Mouse (Mus musculus): ENCODE measurements around the gene Stx7. TPM values are rescaled to one million over a fixed set of nuclear protein-coding genes. Genes with fewer than 3 reads are reported as not detected.

The Stx7 gene
- total and polyA plus RNA-seq, 3 experiments = 92.8 to 176 (median 102) TPM

GRCm38 (mm10) chr10:24199303-24199702 is 50.2 kb downstream of the Stx7 start:
- no peak for TF ChIP-seq MYC (IDR thresholded peaks at IDR 0.05; ENCODE audit: low read depth, low read length)
- TF ChIP-seq ETS1 (conservative IDR thresholded peaks at IDR 0.05; ENCODE audit: low read depth, low read length) = no peak
- Histone ChIP-seq H3K9me3 (replicated peaks; ENCODE audit: low read length) (no peaks in the 10 kb centered on the region), H3K4me2 (ENCODE audit: insufficient read depth, low read depth, poor library complexity, severe bottlenecking) (no peak overlapping the region), H3K4me1 (ENCODE audit: control insufficient read depth in 1 of 2, insufficient read depth in 2 of 2) (peaks cover 7 to 11% of the 10 kb centered on the region in 2 experiments; a peak in 3 of 4 replicates), H3K9ac (ENCODE audit: insufficient read depth, low read depth) (no peak overlapping the region), H3K36me3 (replicated peaks in 1 of 2; ENCODE audit: control insufficient read depth in 1 of 2, insufficient read depth in 1 of 2, low read length in 1 of 2) (no peaks in the 10 kb centered on the region), H3K27me3 (replicated peaks) (no peaks in the 10 kb centered on the region), H3K79me2 (replicated peaks; ENCODE audit: control insufficient read depth, extremely low read depth, insufficient read depth, poor library complexity, severe bottlenecking) (no peaks in the 10 kb centered on the region), H3K27ac (ENCODE audit: insufficient read depth, low read depth) (no peak overlapping the region), H3K4me3 (replicated peaks in 1 of 3; ENCODE audit: low read depth in 2 of 3, low read length in 2 of 3, poor library complexity in 1 of 3) (no peak overlapping the region)
- in situ Hi-C loops (cut with MboI; ENCODE audit: low pct_ligation_motif_present, low pct_unique_long_range_greater_than_20kb, low sequenced_read_pairs) (loop anchor here (10.0 kb wide), 1 partner anchor 105 kb away; no protein-coding TSS in a partner anchor), dilution Hi-C loops (cut with MboI; ENCODE audit: extremely low pct_ligation_motif_present, extremely low pct_unique_long_range_greater_than_20kb, low sequenced_read_pairs) (no loop called here)
- no peak for DNase-seq (ENCODE audit: extremely low read depth)

DNA sequence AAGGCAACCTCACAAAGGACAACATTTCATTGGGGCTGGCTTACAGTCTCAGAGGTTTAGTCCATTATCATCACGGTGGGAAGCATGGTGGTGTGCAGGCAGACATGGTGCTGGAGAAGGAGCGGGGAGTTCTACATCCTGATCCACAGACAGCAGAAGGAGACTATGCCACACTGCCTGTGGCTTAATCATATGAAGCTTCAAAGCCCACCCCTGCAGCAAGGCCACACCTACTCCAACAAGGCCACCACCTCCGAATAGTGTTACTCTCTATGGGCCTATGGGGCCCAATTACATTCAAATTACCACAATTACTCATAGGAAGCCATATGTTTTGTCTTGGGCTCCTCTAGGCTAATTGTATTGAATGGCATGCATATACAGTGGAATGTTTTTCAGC is 51.0 kb downstream of the Stx7 start:
- dilution Hi-C loops (cut with MboI; ENCODE audit: extremely low pct_ligation_motif_present, extremely low pct_unique_long_range_greater_than_20kb, low sequenced_read_pairs) = no loop called here
- H3K4me3 ChIP-seq (replicated peaks in 1 of 3; ENCODE audit: low read depth in 2 of 3, low read length in 2 of 3, poor library complexity in 1 of 3) = no peak overlapping the region
- DNase-seq (ENCODE audit: extremely low read depth) = no peak

DNA sequence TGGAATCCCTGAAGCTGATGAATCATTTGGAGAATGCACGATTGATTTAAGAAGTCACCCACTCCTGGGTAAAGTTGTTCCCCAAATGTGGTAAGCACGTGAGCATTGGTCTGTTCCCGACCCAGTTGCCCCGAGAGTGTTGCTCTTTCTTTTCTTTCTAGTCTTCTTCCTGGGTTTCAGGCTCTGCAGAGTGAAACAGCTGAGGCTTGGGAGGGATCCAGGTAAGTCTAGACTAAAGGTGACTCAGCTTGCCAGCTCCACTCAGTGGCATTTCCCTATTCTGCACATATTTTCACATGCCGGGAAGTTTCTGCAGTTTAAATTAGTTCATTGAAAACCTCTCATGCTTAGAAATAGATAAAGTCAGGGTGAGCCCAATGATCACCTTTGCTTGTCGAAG is 61.0 kb downstream of the Stx7 start:
- Histone ChIP-seq H3K4me2 (ENCODE audit: insufficient read depth, low read depth, poor library complexity, severe bottlenecking) (no peak overlapping the region), H3K36me3 (replicated peaks in 1 of 2; ENCODE audit: control insufficient read depth in 1 of 2, insufficient read depth in 1 of 2, low read length in 1 of 2) (no peaks in the 10 kb centered on the region), H3K9ac (ENCODE audit: insufficient read depth, low read depth) (no peak overlapping the region), H3K27ac (ENCODE audit: insufficient read depth, low read depth) (no peak overlapping the region), H3K79me2 (replicated peaks; ENCODE audit: control insufficient read depth, extremely low read depth, insufficient read depth, poor library complexity, severe bottlenecking) (no peaks in the 10 kb centered on the region), H3K4me1 (ENCODE audit: control insufficient read depth in 1 of 2, insufficient read depth in 2 of 2) (peaks cover 5 to 19% of the 10 kb centered on the region in 2 experiments; a peak in 3 of 4 replicates), H3K27me3 (replicated peaks) (no peaks in the 10 kb centered on the region), H3K4me3 (replicated peaks in 1 of 3; ENCODE audit: low read depth in 2 of 3, low read length in 2 of 3, poor library complexity in 1 of 3) (no peak overlapping the region), H3K9me3 (replicated peaks; ENCODE audit: low read length) (no peaks in the 10 kb centered on the region)
- in situ Hi-C loops (cut with MboI; ENCODE audit: low pct_ligation_motif_present, low pct_unique_long_range_greater_than_20kb, low sequenced_read_pairs) (no loop called here), dilution Hi-C loops (cut with MboI; ENCODE audit: extremely low pct_ligation_motif_present, extremely low pct_unique_long_range_greater_than_20kb, low sequenced_read_pairs) (no loop called here)
- DNase-seq (ENCODE audit: extremely low read depth) = no peak
- TF ChIP-seq MAZ (IDR thresholded peaks at IDR 0.05; ENCODE audit: low read depth, low read length) (no peak), HCFC1 (IDR thresholded peaks at IDR 0.05; ENCODE audit: low read depth, low read length) (no peak), POLR2AphosphoS2 (IDR thresholded peaks at IDR 0.05; ENCODE audit: low read depth, low read length) (no peak), IRF4 (IDR thresholded peaks at IDR 0.05; ENCODE audit: low read depth, low read length) (no peak), ZKSCAN1 (IDR thresholded peaks at IDR 0.05; ENCODE audit: borderline replicate concordance, low read depth, low read length) (no peak), CHD2 (IDR thresholded peaks at IDR 0.05; ENCODE audit: low read length) (no peak), CTCF (conservative IDR thresholded peaks at IDR 0.05 in 1 of 2, IDR thresholded peaks at IDR 0.05 in 1 of 2; ENCODE audit: low read depth in 2 of 2, low read length in 2 of 2) (no peak)

More for the DNA sequence above, 51.0 kb downstream of the Stx7 start:
- Histone ChIP-seq H3K4me1 (ENCODE audit: control insufficient read depth in 1 of 2, insufficient read depth in 2 of 2) (peaks cover 7 to 12% of the 10 kb centered on the region in 2 experiments; a peak in 3 of 4 replicates), H3K4me2 (ENCODE audit: insufficient read depth, low read depth, poor library complexity, severe bottlenecking) (no peak overlapping the region), H3K9ac (ENCODE audit: insufficient read depth, low read depth) (no peak overlapping the region), H3K9me3 (replicated peaks; ENCODE audit: low read length) (no peaks in the 10 kb centered on the region), H3K27ac (ENCODE audit: insufficient read depth, low read depth) (no peak overlapping the region), H3K36me3 (replicated peaks in 1 of 2; ENCODE audit: control insufficient read depth in 1 of 2, insufficient read depth in 1 of 2, low read length in 1 of 2) (no peaks in the 10 kb centered on the region), H3K79me2 (replicated peaks; ENCODE audit: control insufficient read depth, extremely low read depth, insufficient read depth, poor library complexity, severe bottlenecking) (no peaks in the 10 kb centered on the region), H3K27me3 (replicated peaks) (no peaks in the 10 kb centered on the region)
- in situ Hi-C loops (cut with MboI; ENCODE audit: low pct_ligation_motif_present, low pct_unique_long_range_greater_than_20kb, low sequenced_read_pairs) = no loop called here
- TF ChIP-seq MAFK (IDR thresholded peaks at IDR 0.05; ENCODE audit: insufficient replicate concordance, low read length) (no peak), MEF2A (IDR thresholded peaks at IDR 0.05; ENCODE audit: borderline replicate concordance, low read depth, low read length) (no peak), TCF12 (IDR thresholded peaks at IDR 0.05; ENCODE audit: low read depth, low read length) (no peak), POLR2AphosphoS2 (IDR thresholded peaks at IDR 0.05; ENCODE audit: low read depth, low read length) (no peak), USF2 (conservative IDR thresholded peaks at IDR 0.05; ENCODE audit: low read depth, low read length) (no peak), JUND (conservative IDR thresholded peaks at IDR 0.05; ENCODE audit: low read depth, low read length) (no peak), EP300 (IDR thresholded peaks at IDR 0.05; ENCODE audit: low read length) (no peak), SIN3A (IDR thresholded peaks at IDR 0.05; ENCODE audit: low read length) (no peak), UBTF (IDR thresholded peaks at IDR 0.05; ENCODE audit: low read depth, low read length) (no peak), RCOR1 (conservative IDR thresholded peaks at IDR 0.05; ENCODE audit: low read depth, low read length) (no peak), CHD1 (IDR thresholded peaks at IDR 0.05; ENCODE audit: low read depth, low read length) (no peak), ETS1 (conservative IDR thresholded peaks at IDR 0.05; ENCODE audit: low read depth, low read length) (no peak), MXI1 (IDR thresholded peaks at IDR 0.05; ENCODE audit: low read depth, low read length) (no peak), KAT2A (IDR thresholded peaks at IDR 0.05; ENCODE audit: insufficient replicate concordance, low read length) (no peak), PAX5 (IDR thresholded peaks at IDR 0.05; ENCODE audit: low read length) (no peak)

Data from CH12.LX (cell line).